Mouse (Mus musculus) MEL (cell line): ENCODE data around the gene Tspan9. TPM values are rescaled to one million over a fixed set of nuclear protein-coding genes. Genes with fewer than 3 reads are reported as not detected.

Experiments used
- DNase-seq: peaks from one replicate; pipeline ENCODE4 v3.0.0; 2011; ENCODE audit warnings: low read depth, low spot score
- H3K27ac ChIP-seq: 2 replicates; pipeline ENCODE4 v1.5.1; 2012; ENCODE audit warnings: low read depth, mild to moderate bottlenecking, control low read depth, low read length, moderate library complexity; ENCODE audit not compliant: control insufficient read depth
- H3K27me3 ChIP-seq, 2 experiments: fragments of 150-350 bp in 1 of 2; sonication (generic) in 1 of 2; 2 replicates each; pipeline ENCODE4 v1.6.1; 2012; ENCODE audit warnings: low read length in 2 of 2, mild to moderate bottlenecking in 2 of 2, improper control_type of control experiment in 1 of 2, moderate library complexity in 1 of 2; ENCODE audit not compliant: insufficient read depth in 2 of 2, control insufficient read depth in 1 of 2
- H3K36me3 ChIP-seq, 2 experiments: 2 replicates each; pipeline ENCODE4 v1.6.1; 2012 to 2014; ENCODE audit warnings: low read length in 2 of 2, improper control_type of control experiment in 1 of 2, inconsistent platforms in 1 of 2, mild to moderate bottlenecking in 1 of 2; ENCODE audit not compliant: insufficient read depth in 2 of 2, control insufficient read depth in 1 of 2
- H3K4me1 ChIP-seq, 2 experiments: fragments of 150-350 bp in 1 of 2; sonication (generic) in 1 of 2; 2 replicates each; pipeline ENCODE4 v1.6.1; 2012; ENCODE audit warnings: low read length in 2 of 2, improper control_type of control experiment in 1 of 2, mild to moderate bottlenecking in 1 of 2; ENCODE audit not compliant: insufficient read depth in 2 of 2, control insufficient read depth in 1 of 2
- H3K4me3 ChIP-seq, 2 experiments: fragments of 150-350 bp in 1 of 2; sonication (generic) in 1 of 2; 2 replicates each; pipeline ENCODE4 v1.5.1; 2012; ENCODE audit warnings: low read depth in 2 of 2, low read length in 2 of 2, mild to moderate bottlenecking in 2 of 2, moderate library complexity in 2 of 2, control low read depth in 1 of 2, improper control_type of control experiment in 1 of 2; ENCODE audit not compliant: control insufficient read depth in 1 of 2, insufficient read depth in 1 of 2
- H3K79me2 ChIP-seq: 2 replicates; pipeline ENCODE4 v1.6.1; 2012; ENCODE audit warnings: mild to moderate bottlenecking, low read length, moderate library complexity; ENCODE audit not compliant: control insufficient read depth, poor library complexity, insufficient read depth
- H3K9ac ChIP-seq: 2 replicates; pipeline ENCODE4 v1.6.1; 2012; ENCODE audit warnings: low read depth, mild to moderate bottlenecking, control low read depth, low read length, moderate library complexity; ENCODE audit not compliant: control insufficient read depth, poor library complexity, severe bottlenecking
- H3K9me3 ChIP-seq: fragments of 150-350 bp; sonication (generic); replicated peaks from 2 replicates; pipeline ENCODE4 v1.6.1; 2012; ENCODE audit warnings: mild to moderate bottlenecking, low read length, improper control_type of control experiment, moderate library complexity; ENCODE audit not compliant: insufficient read depth
- BHLHE40 ChIP-seq: IDR thresholded peaks from 2 replicates; pipeline ENCODE4 v1.6.1; 2012; ENCODE audit warnings: low read depth, mild to moderate bottlenecking, inconsistent platforms, low read length, improper control_type of control experiment, borderline replicate concordance
- CHD1 ChIP-seq: IDR thresholded peaks from 2 replicates; pipeline ENCODE4 v1.6.1; 2012; ENCODE audit warnings: low read depth, mild to moderate bottlenecking, inconsistent platforms, low read length, improper control_type of control experiment
- CHD2 ChIP-seq: IDR thresholded peaks from 2 replicates; pipeline ENCODE4 v1.6.1; 2011; ENCODE audit warnings: low read length, improper control_type of control experiment
- CTCF ChIP-seq, 3 experiments: IDR thresholded peaks in 2 of 3; conservative IDR thresholded peaks in 1 of 3; 2 replicates each; pipeline ENCODE4 v1.5.1; 2011 to 2012; ENCODE audit warnings: low read length in 3 of 3, low read depth in 2 of 3, mild to moderate bottlenecking in 2 of 3, improper control_type of control experiment in 1 of 3, inconsistent platforms in 1 of 3, mixed read lengths in 1 of 3, moderate library complexity in 1 of 3; ENCODE audit not compliant: control insufficient read depth in 1 of 3, insufficient read depth in 1 of 3, poor library complexity in 1 of 3, severe bottlenecking in 1 of 3
- E2F4 ChIP-seq: IDR thresholded peaks from 2 replicates; pipeline ENCODE4 v1.6.1; 2011; ENCODE audit warnings: low read depth, low read length, improper control_type of control experiment, borderline replicate concordance
- ELF1 ChIP-seq: IDR thresholded peaks from 2 replicates; pipeline ENCODE4 v1.6.1; 2014; ENCODE audit warnings: low read depth, mild to moderate bottlenecking, inconsistent platforms, low read length, improper control_type of control experiment, moderate library complexity
- ETS1 ChIP-seq: IDR thresholded peaks from 2 replicates; pipeline ENCODE4 v1.6.1; 2012; ENCODE audit warnings: low read depth, mild to moderate bottlenecking, inconsistent platforms, low read length, improper control_type of control experiment, moderate library complexity
- GATA1 ChIP-seq: IDR thresholded peaks from 2 replicates; pipeline ENCODE4 v1.6.1; 2011; ENCODE audit warnings: low read depth, low read length, improper control_type of control experiment
- HCFC1 ChIP-seq: IDR thresholded peaks from 2 replicates; pipeline ENCODE4 v1.6.1; 2012; ENCODE audit warnings: low read depth, mild to moderate bottlenecking, inconsistent platforms, low read length, improper control_type of control experiment, moderate library complexity
- JUND ChIP-seq: IDR thresholded peaks from 2 replicates; pipeline ENCODE4 v1.6.1; 2011; ENCODE audit warnings: low read depth, mild to moderate bottlenecking, improper control_type of control experiment, low read length
- MAX ChIP-seq: IDR thresholded peaks from 2 replicates; pipeline ENCODE4 v1.6.1; 2011; ENCODE audit warnings: low read length, improper control_type of control experiment
- MEF2A ChIP-seq: IDR thresholded peaks from 2 replicates; pipeline ENCODE4 v1.6.1; 2014; ENCODE audit warnings: low read depth, mild to moderate bottlenecking, inconsistent platforms, low read length, improper control_type of control experiment; ENCODE audit not compliant: poor library complexity, insufficient replicate concordance, severe bottlenecking; ENCODE audit errors: extremely low read depth
- MXI1 ChIP-seq: IDR thresholded peaks from 2 replicates; pipeline ENCODE4 v1.6.1; 2011; ENCODE audit warnings: mild to moderate bottlenecking, low read depth, low read length, improper control_type of control experiment
- MYB ChIP-seq: IDR thresholded peaks from 2 replicates; pipeline ENCODE4 v1.6.1; 2011; ENCODE audit warnings: mild to moderate bottlenecking, low read depth, low read length, improper control_type of control experiment
- MYC ChIP-seq: IDR thresholded peaks from 2 replicates; pipeline ENCODE4 v1.6.1; 2011; ENCODE audit warnings: low read depth, mild to moderate bottlenecking, low read length, improper control_type of control experiment, moderate library complexity
- NRF1 ChIP-seq: IDR thresholded peaks from 2 replicates; pipeline ENCODE4 v1.6.1; 2014; ENCODE audit warnings: low read depth, mild to moderate bottlenecking, inconsistent platforms, low read length, improper control_type of control experiment, moderate library complexity; ENCODE audit not compliant: poor library complexity, insufficient read depth, severe bottlenecking
- POLR2AphosphoS2 ChIP-seq: IDR thresholded peaks from 2 replicates; pipeline ENCODE4 v1.6.1; 2011; ENCODE audit warnings: low read length, improper control_type of control experiment
- POLR2AphosphoS5 ChIP-seq: IDR thresholded peaks from 2 replicates; pipeline ENCODE4 v1.6.1; 2012; ENCODE audit warnings: low read depth, borderline replicate concordance, mild to moderate bottlenecking, inconsistent platforms, low read length, moderate library complexity, mixed read lengths
- RAD21 ChIP-seq: IDR thresholded peaks from 2 replicates; pipeline ENCODE4 v1.6.1; 2011; ENCODE audit warnings: mild to moderate bottlenecking, low read depth, low read length, improper control_type of control experiment
- RCOR1 ChIP-seq: IDR thresholded peaks from 2 replicates; pipeline ENCODE4 v1.6.1; 2012; ENCODE audit warnings: low read depth, mild to moderate bottlenecking, inconsistent platforms, low read length, improper control_type of control experiment
- SMC3 ChIP-seq: IDR thresholded peaks from 2 replicates; pipeline ENCODE4 v1.6.1; 2011; ENCODE audit warnings: low read depth, low read length, improper control_type of control experiment
- TAL1 ChIP-seq: IDR thresholded peaks from 2 replicates; pipeline ENCODE4 v1.6.1; 2012; ENCODE audit warnings: mild to moderate bottlenecking, inconsistent platforms, low read length, moderate library complexity, mixed read lengths
- TBP ChIP-seq: IDR thresholded peaks from 2 replicates; pipeline ENCODE4 v1.8.0; 2011; ENCODE audit warnings: low read depth, low read length, improper control_type of control experiment
- TCF12 ChIP-seq: IDR thresholded peaks from 2 replicates; pipeline ENCODE4 v1.6.1; 2014; ENCODE audit warnings: low read depth, mild to moderate bottlenecking, inconsistent platforms, low read length, improper control_type of control experiment, moderate library complexity
- UBTF ChIP-seq: IDR thresholded peaks from 2 replicates; pipeline ENCODE4 v1.6.1; 2012; ENCODE audit warnings: low read depth, mild to moderate bottlenecking, inconsistent platforms, low read length, improper control_type of control experiment, moderate library complexity, borderline replicate concordance; ENCODE audit not compliant: insufficient read depth
- USF1 ChIP-seq: IDR thresholded peaks from 2 replicates; pipeline ENCODE4 v1.6.1; 2014; ENCODE audit warnings: low read depth, mild to moderate bottlenecking, inconsistent platforms, low read length, improper control_type of control experiment, moderate library complexity
- USF2 ChIP-seq, 2 experiments: IDR thresholded peaks; 2 replicates each; pipeline ENCODE4 v1.6.1; 2011 to 2012; ENCODE audit warnings: improper control_type of control experiment in 2 of 2, low read length in 2 of 2, borderline replicate concordance in 1 of 2, inconsistent platforms in 1 of 2, low read depth in 1 of 2, mild to moderate bottlenecking in 1 of 2; ENCODE audit not compliant: insufficient read depth in 1 of 2
- ZKSCAN1 ChIP-seq: IDR thresholded peaks from 2 replicates; pipeline ENCODE4 v1.6.1; 2012; ENCODE audit warnings: low read depth, mild to moderate bottlenecking, inconsistent platforms, low read length, improper control_type of control experiment, moderate library complexity
- ZMIZ1 ChIP-seq: IDR thresholded peaks from 2 replicates; pipeline ENCODE4 v1.6.1; 2012; ENCODE audit warnings: low read depth, mild to moderate bottlenecking, inconsistent platforms, low read length, improper control_type of control experiment, moderate library complexity
- polyA plus RNA-seq, 2 experiments: library from polyadenylated mRNA; stranded (reverse) in 1 of 2; unstranded in 1 of 2; fragments of >175 nt in 1 of 2; fragments of >200 nt in 1 of 2; gene quantifications; 2 replicates each; pipeline versions ENCODE4 v1.2.1 to v1.2.4; 2012; ENCODE audit warnings: low replicate concordance in 2 of 2, low read depth in 1 of 2; ENCODE audit not compliant: insufficient read length in 2 of 2, insufficient read depth in 1 of 2, missing spikeins in 1 of 2
- total RNA-seq: library from RNA; depleted of rRNA; stranded (reverse); fragments of 300-350 nt; gene quantifications from 2 replicates; pipeline ENCODE4 v1.2.3, GENCODE M21; 2012

Gene Tspan9
- total and polyA plus RNA-seq, 3 experiments = 0.08 to 3.4 TPM; not detected in 1

DNA sequence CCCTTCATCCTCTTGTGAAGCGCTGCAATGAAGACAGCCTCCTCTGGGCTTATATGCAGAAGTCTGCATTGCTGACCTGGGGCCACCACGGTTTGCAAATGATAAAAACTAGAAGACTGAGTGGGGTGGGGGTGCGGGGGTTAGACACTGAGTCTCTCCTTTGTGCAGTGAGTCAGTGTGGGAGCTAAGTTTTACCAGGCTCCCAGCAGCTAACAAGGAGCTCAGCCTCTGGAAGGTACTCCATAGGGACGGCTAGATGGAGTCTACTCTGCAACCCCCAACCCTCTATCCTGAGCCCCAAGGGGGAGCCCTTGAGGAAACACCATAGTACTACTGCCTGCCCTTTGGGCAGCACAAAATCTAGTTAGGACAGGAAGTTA, 107.5 kb downstream of the Tspan9 start:
- H3K9ac ChIP-seq = no peak overlapping the region
- H3K4me1 ChIP-seq = no peaks in the 10 kb centered on the region
- no peaks in the 10 kb centered on the region for H3K36me3 ChIP-seq
- H3K79me2 ChIP-seq = no peaks in the 10 kb centered on the region
- no peak for DNase-seq
- TF ChIP-seq MXI1 = no peak
- no peak for TF ChIP-seq RAD21
- no peak for TF ChIP-seq CHD2
- no peak for TF ChIP-seq MAX
- no peak for TF ChIP-seq BHLHE40
- no peak for TF ChIP-seq TAL1
- no peak for TF ChIP-seq POLR2AphosphoS2
- no peak for TF ChIP-seq SMC3
- no peak for TF ChIP-seq E2F4
- TF ChIP-seq MEF2A = no peak
- no peak for TF ChIP-seq MYC
- TF ChIP-seq ETS1 = no peak
- TF ChIP-seq JUND = no peak
- TF ChIP-seq USF2 (IDR thresholded peaks at IDR 0.05; ENCODE audit: borderline replicate concordance in 1 of 2, insufficient read depth in 1 of 2, low read depth in 1 of 2, low read length in 2 of 2) = no peak
- TF ChIP-seq CHD1 = no peak
- no peak for TF ChIP-seq ZKSCAN1
- TF ChIP-seq CTCF (IDR thresholded peaks at IDR 0.05 in 2 of 3, conservative IDR thresholded peaks at IDR 0.05 in 1 of 3; ENCODE audit: control insufficient read depth in 1 of 3, insufficient read depth in 1 of 3, low read depth in 2 of 3, low read length in 3 of 3, poor library complexity in 1 of 3, severe bottlenecking in 1 of 3) = no peak
- TF ChIP-seq NRF1 = no peak
- H3K9me3 ChIP-seq = no peaks in the 10 kb centered on the region
- no peaks in the 10 kb centered on the region for H3K27me3 ChIP-seq
- no peak overlapping the region for H3K4me3 ChIP-seq
- H3K27ac ChIP-seq = no peak overlapping the region

DNA sequence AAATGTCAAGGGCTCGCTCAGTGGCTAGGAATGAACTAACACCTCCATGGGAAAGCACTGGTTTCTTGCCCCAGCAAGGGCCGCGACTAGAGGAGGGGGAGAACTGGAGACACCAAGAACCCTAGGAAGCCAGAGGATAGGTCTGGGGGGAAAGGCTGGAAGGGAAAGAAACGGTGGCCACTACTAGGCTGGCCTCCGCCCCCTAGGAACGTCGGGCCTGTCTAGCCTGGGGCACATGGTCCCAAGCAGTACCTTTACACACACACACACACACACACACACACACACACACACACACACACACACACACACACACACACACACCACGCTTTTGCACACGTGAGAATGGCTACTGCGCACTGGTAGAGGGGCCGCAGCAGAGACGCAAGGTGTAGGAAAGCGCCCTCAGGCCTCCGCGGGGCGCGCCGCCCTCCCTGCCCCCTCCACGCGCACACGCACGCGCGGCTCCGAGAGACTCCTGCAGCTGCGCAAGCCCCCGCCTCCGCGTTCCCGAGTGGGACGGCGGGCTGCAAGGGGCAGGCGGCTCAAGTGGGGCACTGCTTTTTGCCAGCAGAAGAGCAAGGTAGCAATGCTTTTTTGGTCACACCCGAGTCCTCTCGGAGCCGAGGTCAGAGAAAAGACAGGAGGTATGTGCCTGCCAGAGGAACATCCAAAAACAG, 108.0 kb downstream of the Tspan9 start:
- H3K79me2 ChIP-seq = no peaks in the 10 kb centered on the region
- H3K27ac ChIP-seq = no peak overlapping the region
- no peak for DNase-seq
- H3K9ac ChIP-seq = no peak overlapping the region
- H3K4me3 ChIP-seq = no peak overlapping the region
- H3K4me1 ChIP-seq = no peaks in the 10 kb centered on the region
- no peaks in the 10 kb centered on the region for H3K9me3 ChIP-seq
- H3K27me3 ChIP-seq = no peaks in the 10 kb centered on the region
- no peak for TF ChIP-seq USF1
- TF ChIP-seq TCF12 = no peak
- no peak for TF ChIP-seq POLR2AphosphoS5
- no peak for TF ChIP-seq UBTF
- TF ChIP-seq MYB = no peak
- TF ChIP-seq ZMIZ1 = no peak
- no peak for TF ChIP-seq RCOR1
- no peak for TF ChIP-seq CHD2
- no peak for TF ChIP-seq TBP
- TF ChIP-seq USF2 (IDR thresholded peaks at IDR 0.05; ENCODE audit: borderline replicate concordance in 1 of 2, insufficient read depth in 1 of 2, low read depth in 1 of 2, low read length in 2 of 2) = no peak
- no peak for TF ChIP-seq HCFC1
- no peak for TF ChIP-seq ETS1
- no peak for TF ChIP-seq ELF1
- no peak for TF ChIP-seq SMC3
- TF ChIP-seq ZKSCAN1 = no peak
- no peak for TF ChIP-seq GATA1
- H3K36me3 ChIP-seq = no peaks in the 10 kb centered on the region
